Mouse (Mus musculus) liver, embryonic 14.5 days (tissue): ENCODE results near the gene P3h2. TPM values are rescaled to one million over a fixed set of nuclear protein-coding genes. Genes with fewer than 3 reads are reported as not detected.

ENCODE experiments used
- ATAC-seq: fragments of 200-750 bp; cut with Nextera tagmentation; 2 replicates; pipeline ENCODE4 v1.8.0; 2017; ENCODE audit warnings: moderate number of reproducible peaks, mild to moderate bottlenecking, moderate library complexity; ENCODE audit not compliant: insufficient read depth
- DNase-seq, 3 experiments: peaks; one replicate each; pipeline ENCODE4 v3.0.0-alpha.2; 2012 to 2013; ENCODE audit warnings: low read depth in 3 of 3, low spot score in 3 of 3
- H3K27ac ChIP-seq: fragments of 300-500 bp; sonication (generic); 2 replicates; pipeline ENCODE4 v1.5.1; 2014; ENCODE audit warnings: moderate library complexity, mild to moderate bottlenecking, control low read depth, inconsistent platforms
- H3K27me3 ChIP-seq: fragments of 300-500 bp; sonication (generic); 2 replicates; pipeline ENCODE4 v1.6.1; 2014; ENCODE audit warnings: mild to moderate bottlenecking, low read length, moderate library complexity; ENCODE audit not compliant: control insufficient read depth, insufficient read depth
- H3K36me3 ChIP-seq: fragments of 300-500 bp; sonication (generic); replicated peaks from 2 replicates; pipeline ENCODE4 v1.6.1; 2014; ENCODE audit warnings: low read depth; ENCODE audit not compliant: control insufficient read depth, insufficient read depth
- H3K4me1 ChIP-seq, 2 experiments: fragments of 200-500 bp in 1 of 2; fragments of 300-500 bp in 1 of 2; sonication (generic) in 1 of 2; replicated peaks; 2 replicates each; pipeline ENCODE4 v1.6.1; 2012 to 2014; ENCODE audit warnings: antibody characterized with exemption in 1 of 2, inconsistent platforms in 1 of 2, low read length in 1 of 2; ENCODE audit not compliant: control insufficient read depth in 2 of 2, insufficient read depth in 2 of 2
- H3K4me2 ChIP-seq: fragments of 300-500 bp; sonication (generic); 2 replicates; pipeline ENCODE4 v1.6.1; 2014; ENCODE audit warnings: low read depth, mild to moderate bottlenecking, control low read depth, moderate library complexity
- H3K4me3 ChIP-seq, 2 experiments: fragments of 200-500 bp in 1 of 2; fragments of 300-500 bp in 1 of 2; sonication (generic) in 1 of 2; 2 replicates each; pipeline ENCODE4 v1.5.1; 2012 to 2014; ENCODE audit warnings: low read depth in 2 of 2, low read length in 2 of 2, mild to moderate bottlenecking in 2 of 2, control low read depth in 1 of 2, inconsistent platforms in 1 of 2, moderate library complexity in 1 of 2; ENCODE audit not compliant: insufficient read depth in 1 of 2
- H3K9ac ChIP-seq: fragments of 300-500 bp; sonication (generic); replicated peaks from 2 replicates; pipeline ENCODE4 v1.6.1; 2014; ENCODE audit warnings: mild to moderate bottlenecking, control low read depth, moderate library complexity
- H3K9me3 ChIP-seq: fragments of 300-500 bp; sonication (generic); 2 replicates; pipeline ENCODE4 v1.6.1; 2016; ENCODE audit warnings: low read length, mixed read lengths; ENCODE audit not compliant: control insufficient read depth
- CTCF ChIP-seq: IDR thresholded peaks from 2 replicates; pipeline ENCODE4 v1.5.1; 2016; ENCODE audit warnings: antibody characterized with exemption, low read depth, control low read depth
- EP300 ChIP-seq: IDR thresholded peaks from 2 replicates; pipeline ENCODE4 v1.6.1; 2016; ENCODE audit warnings: antibody characterized with exemption, low read depth
- WGBS: fragments of 180-500 bp; shearing (Covaris S2); extraction: QIAGEN DNeasy Blood & Tissue Kit; methylation state at CpG from one replicate; pipeline ENCODE4 v1.1.7; 2014; ENCODE audit not compliant: insufficient replicate concordance; 5-methylcytosine and 5-hydroxymethylcytosine counted together
- polyA plus RNA-seq, 2 experiments: library from polyadenylated mRNA; depleted of rRNA in 1 of 2; stranded (reverse) in 1 of 2; unstranded in 1 of 2; fragments of >200 nt; fragmentation: Nextera tagmentation in 1 of 2; extraction: Ambion mirVana in 1 of 2; gene quantifications; 2 replicates each; pipeline versions ENCODE4 v1.2.1 to v1.2.3; 2012 to 2014

P3h2 gene
- polyA plus RNA-seq, 2 experiments: 0.86 to 0.89 TPM

- Histone ChIP-seq H3K4me2 (no peak overlapping the region), H3K27ac (no peak overlapping the region), H3K4me1 (peaks cover 0 to 9% of the 10 kb centered on the region in 2 experiments; a peak in 2 of 4 replicates), H3K9me3 (no peaks in the 10 kb centered on the region), H3K27me3 (no peaks in the 10 kb centered on the region), H3K36me3 (no peaks in the 10 kb centered on the region), H3K4me3 (no peak overlapping the region), H3K9ac (no peak overlapping the region)
- DNase-seq: no peak
- 44% methylated on average over 3 of the region's 3 CpGs for WGBS
- ATAC-seq: no peak
- no peak for TF ChIP-seq CTCF
- no peak for TF ChIP-seq EP300
These were observed 52.0 kb downstream of the P3h2 start for GRCm38 (mm10) chr16:26053631-26054030.

DNA sequence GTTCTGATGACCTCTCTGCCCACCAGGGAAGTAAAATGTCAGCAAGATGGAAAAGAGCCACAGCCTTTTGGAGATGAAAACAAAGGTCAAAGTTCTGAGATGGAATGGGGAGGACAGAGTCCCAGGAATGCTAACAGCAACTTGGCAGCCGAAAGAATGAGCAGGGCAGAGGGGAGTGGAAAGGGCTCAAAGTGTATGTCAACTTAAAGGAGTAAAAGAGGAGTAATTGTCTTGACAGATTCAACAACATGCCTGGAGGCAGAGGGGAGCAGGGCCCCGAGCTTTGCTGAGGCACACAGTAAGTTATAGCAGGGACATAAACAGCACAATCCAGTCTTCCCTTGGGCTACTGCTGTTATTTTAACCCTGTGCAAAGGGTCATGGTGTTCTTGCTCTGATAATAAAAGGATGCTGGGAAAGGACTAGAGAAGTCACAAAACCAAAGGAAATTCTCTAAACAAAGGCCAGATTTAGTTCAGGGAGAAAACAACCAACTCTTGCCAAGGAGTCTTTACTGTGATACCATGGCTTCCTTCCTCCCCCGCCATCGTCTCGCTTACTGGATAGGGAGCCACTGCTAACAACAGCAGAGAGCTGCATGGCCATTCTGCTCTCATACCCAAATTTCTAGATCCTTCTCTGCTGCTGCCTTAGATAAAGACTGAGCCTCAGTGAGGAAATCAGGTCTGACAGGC, 56.0 kb downstream of the P3h2 start:
- Histone ChIP-seq H3K9me3 (no peaks in the 10 kb centered on the region), H3K27ac (no peak overlapping the region), H3K4me2 (no peak overlapping the region), H3K36me3 (no peaks in the 10 kb centered on the region), H3K9ac (no peak overlapping the region), H3K4me3 (no peak overlapping the region), H3K27me3 (no peaks in the 10 kb centered on the region), H3K4me1 (peaks cover 0 to 9% of the 10 kb centered on the region in 2 experiments; a peak in 2 of 4 replicates)
- DNase-seq (no peak), ATAC-seq (0 out of 2 replicates have a peak, but pooled peaks have one; percentile 28)
- 21% methylated on average over 5 of the region's 5 CpGs for WGBS
- TF ChIP-seq CTCF (no peak), EP300 (no peak)

- WGBS: 52% methylated on average over 3 of the region's 3 CpGs
These were observed 57.7 kb downstream of the P3h2 start for GRCm38 (mm10) chr16:26047870-26048269.

GRCm38 (mm10) chr16:26047396-26047795, 58.2 kb downstream of the P3h2 start:
- TF ChIP-seq EP300: no peak
- no peak for TF ChIP-seq CTCF
- Histone ChIP-seq H3K4me1 (peaks cover 0 to 8% of the 10 kb centered on the region in 2 experiments; a peak in 1 of 4 replicates), H3K9me3 (no peaks in the 10 kb centered on the region), H3K27me3 (no peaks in the 10 kb centered on the region), H3K4me3 (no peak overlapping the region), H3K4me2 (no peak overlapping the region), H3K9ac (no peak overlapping the region), H3K27ac (no peak overlapping the region), H3K36me3 (no peaks in the 10 kb centered on the region)
- ATAC-seq (no peak), DNase-seq (no peak)
- 72% methylated on average over 1 of the region's 1 CpGs for WGBS

More at GRCm38 (mm10) chr16:26047870-26048269, 57.7 kb downstream of the P3h2 start:
- TF ChIP-seq CTCF (no peak), EP300 (no peak)
- H3K4me2 ChIP-seq: no peak overlapping the region
- H3K4me3 ChIP-seq: no peak overlapping the region
- ATAC-seq: no peak
- peaks cover 0 to 8% of the 10 kb centered on the region in 2 experiments; a peak in 1 of 4 replicates for H3K4me1 ChIP-seq
- H3K9me3 ChIP-seq: no peaks in the 10 kb centered on the region
- H3K27me3 ChIP-seq: no peaks in the 10 kb centered on the region
- no peak overlapping the region for H3K9ac ChIP-seq
- DNase-seq: no peak
- no peak overlapping the region for H3K27ac ChIP-seq
- no peaks in the 10 kb centered on the region for H3K36me3 ChIP-seq

DNA sequence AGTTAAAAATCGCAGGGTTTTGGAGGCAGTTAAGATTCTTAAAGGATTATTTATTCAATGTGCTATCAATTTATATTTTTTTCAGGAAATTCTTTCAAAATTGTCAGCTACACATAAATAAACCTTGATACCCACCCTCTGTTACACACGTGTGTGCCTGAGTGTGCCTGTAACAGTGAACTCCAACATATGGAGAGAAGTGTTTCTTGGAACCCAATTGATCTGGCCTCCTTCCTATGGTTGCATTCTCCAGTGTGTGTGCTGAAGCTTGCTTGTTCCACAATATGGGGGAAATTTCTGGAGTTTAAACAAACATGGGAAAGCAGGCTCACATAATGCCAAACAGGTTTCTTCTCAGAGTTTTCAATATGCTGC, 63.7 kb downstream of the P3h2 start:
- WGBS: 38% methylated on average over 2 of the region's 2 CpGs

More for the DNA sequence above, 63.7 kb downstream of the P3h2 start:
- Histone ChIP-seq H3K4me2 (peak overlapping the region; percentile 4; the same call in 1 of the 2 replicates), H3K27me3 (no peaks in the 10 kb centered on the region), H3K9ac (no peak overlapping the region), H3K9me3 (no peaks in the 10 kb centered on the region), H3K36me3 (no peaks in the 10 kb centered on the region), H3K4me3 (no peak overlapping the region), H3K27ac (no peak overlapping the region), H3K4me1 (peaks cover 0 to 7% of the 10 kb centered on the region in 2 experiments; a peak in 2 of 4 replicates)
- no peak for DNase-seq
- ATAC-seq: no peak
- TF ChIP-seq EP300 (no peak), CTCF (no peak)
